Mouse (Mus musculus): ENCODE results near the gene Slpi. TPM values are rescaled to one million over a fixed set of nuclear protein-coding genes. Genes with fewer than 3 reads are reported as not detected.

The Slpi gene
- total RNA-seq (2015; ENCODE audit: low replicate concordance), result 36.9 and 68.8 TPM in 2 replicates
- 6.3 and 11.0 TPM in 2 replicates for total RNA-seq (2017; ENCODE audit: low replicate concordance)

DNA sequence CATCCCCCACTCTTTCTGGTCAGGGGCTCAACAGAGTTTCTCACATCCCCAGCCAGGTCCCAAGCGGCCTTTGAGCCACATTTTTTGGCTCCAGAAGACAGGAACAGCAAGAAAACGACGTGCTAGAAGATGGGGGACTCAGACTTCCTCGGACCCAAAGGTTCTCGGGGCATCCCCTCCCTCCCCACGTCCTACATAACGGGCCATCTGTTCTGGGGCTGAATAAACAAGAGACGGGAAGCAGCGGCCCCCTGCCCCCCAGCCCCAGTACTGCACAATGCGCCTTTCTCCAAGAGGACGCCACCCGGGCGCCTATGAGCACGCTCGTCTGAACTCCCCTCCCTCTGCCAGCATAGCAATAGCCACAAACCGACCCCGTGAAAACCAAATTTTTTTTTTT, at the start of gene Slpi:
Gene Slpi, minus strand, starts transcription at position 76 of the 400 bp plus-strand sequence.
- no peak for ATAC-seq (replicated peaks; ENCODE audit: low FRiP score, poor library complexity, severe bottlenecking)

DNA sequence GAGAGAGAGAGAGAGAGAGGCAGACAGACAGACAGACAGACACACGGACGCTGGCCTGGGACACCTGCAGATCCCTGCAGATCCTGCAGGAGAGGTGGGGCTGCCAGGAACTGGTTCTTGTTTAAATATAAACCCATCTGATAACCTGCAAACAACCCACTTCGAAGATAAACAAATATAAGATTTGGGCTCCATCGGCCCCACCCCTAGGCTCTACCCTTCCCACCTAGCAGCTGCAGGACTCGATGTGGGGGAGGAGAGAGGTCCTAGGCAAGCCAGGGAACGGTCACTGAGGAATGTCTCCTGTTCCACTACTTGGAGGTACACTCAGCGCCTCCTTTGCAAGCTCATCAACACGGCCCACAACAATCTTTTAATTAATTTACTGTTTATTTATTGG, 49.4 kb upstream of the Slpi start:
- no peak for ATAC-seq (replicated peaks; ENCODE audit: low FRiP score, poor library complexity, severe bottlenecking)

DNA sequence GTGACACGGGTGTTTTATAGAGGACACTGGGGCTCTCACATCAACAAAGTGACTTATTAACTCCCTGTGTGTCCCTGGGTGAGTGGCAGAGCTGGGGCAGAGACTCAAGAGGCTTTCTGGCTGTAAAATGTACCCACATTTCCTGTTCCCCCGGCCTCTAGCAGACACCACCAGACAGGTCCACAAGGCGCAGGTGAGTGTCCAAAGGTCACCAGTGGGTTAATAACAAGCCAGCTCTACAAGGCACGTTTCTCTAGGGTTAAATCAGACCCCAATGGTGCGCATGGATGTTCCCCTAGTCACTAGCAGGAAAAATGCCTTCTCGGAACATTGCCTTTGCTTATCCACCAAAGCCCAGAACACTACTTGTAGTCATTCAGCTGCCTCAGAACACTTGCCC, 48.8 kb upstream of the Slpi start:
- ATAC-seq (replicated peaks; ENCODE audit: low FRiP score, poor library complexity, severe bottlenecking), result no peak

GRCm38 (mm10) chr2:164436961-164437360, 48.1 kb upstream of the Slpi start:
- ATAC-seq (replicated peaks; ENCODE audit: low FRiP score, poor library complexity, severe bottlenecking), result no peak

- ATAC-seq (replicated peaks; ENCODE audit: low FRiP score, poor library complexity, severe bottlenecking), result no peak
These were observed 47.5 kb upstream of the Slpi start for GRCm38 (mm10) chr2:164436215-164436913.

GRCm38 (mm10) chr2:164435216-164436090, 46.6 kb upstream of the Slpi start:
- no peak for ATAC-seq (replicated peaks; ENCODE audit: low FRiP score, poor library complexity, severe bottlenecking)

DNA sequence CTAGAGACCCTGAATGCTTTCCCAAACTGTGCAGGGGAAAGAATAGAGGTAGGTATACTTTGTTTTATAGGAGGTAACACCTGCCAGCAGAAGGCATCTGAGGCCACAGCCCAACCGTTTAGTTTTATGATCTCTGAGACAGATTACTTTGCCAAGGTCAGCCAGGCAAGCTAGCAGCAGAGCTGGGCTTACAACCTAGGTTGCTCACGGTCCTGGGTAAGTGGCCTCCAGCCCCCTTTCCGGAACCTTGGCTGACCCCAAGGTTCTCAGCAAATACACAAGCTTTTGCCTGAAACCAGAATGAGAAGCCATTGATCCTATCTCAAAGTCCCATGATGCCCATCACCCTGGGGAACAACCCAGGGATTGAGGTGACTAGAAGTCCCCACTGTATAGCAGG, 45.8 kb upstream of the Slpi start:
- no peak for ATAC-seq (replicated peaks; ENCODE audit: low FRiP score, poor library complexity, severe bottlenecking)

GRCm38 (mm10) chr2:164433278-164433895, 44.5 kb upstream of the Slpi start:
- ATAC-seq (replicated peaks; ENCODE audit: low FRiP score, poor library complexity, severe bottlenecking), result no peak

DNA sequence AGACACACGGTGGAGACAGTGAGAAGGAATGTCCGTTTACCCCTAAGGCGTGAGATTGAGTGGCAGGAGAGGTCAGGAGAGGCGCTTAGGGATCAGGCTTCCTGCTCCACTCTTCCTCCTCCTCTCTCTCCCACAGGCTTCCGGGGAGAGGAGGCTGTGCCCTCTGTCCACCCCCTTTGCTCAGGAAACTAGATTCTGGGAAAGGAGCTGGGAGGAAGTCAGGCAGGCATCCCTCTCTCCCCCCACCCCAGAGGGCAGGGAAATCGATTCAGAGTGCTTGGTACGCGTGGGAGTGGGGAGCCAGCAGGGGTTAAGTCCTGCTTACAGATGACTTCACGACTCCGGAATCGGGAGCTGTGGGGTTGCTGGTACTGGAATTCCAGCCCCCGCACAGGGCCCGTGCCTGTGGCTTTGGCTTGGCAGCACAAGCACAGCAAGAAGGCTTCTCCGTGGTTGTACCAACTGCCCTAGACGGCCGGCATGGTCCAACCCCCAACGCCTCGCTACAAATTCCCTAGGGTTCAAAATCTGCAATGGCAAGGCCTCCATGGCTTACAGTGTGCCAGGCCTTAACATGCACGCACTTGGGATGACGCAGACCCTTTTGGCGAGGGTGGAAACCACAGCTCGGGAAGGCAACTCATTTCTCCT, 43.8 kb upstream of the Slpi start:
- ATAC-seq (replicated peaks; ENCODE audit: low FRiP score, poor library complexity, severe bottlenecking), result no peak

- no peak for ATAC-seq (replicated peaks; ENCODE audit: low FRiP score, poor library complexity, severe bottlenecking)
These were observed 43.0 kb upstream of the Slpi start for GRCm38 (mm10) chr2:164431676-164432465.

DNA sequence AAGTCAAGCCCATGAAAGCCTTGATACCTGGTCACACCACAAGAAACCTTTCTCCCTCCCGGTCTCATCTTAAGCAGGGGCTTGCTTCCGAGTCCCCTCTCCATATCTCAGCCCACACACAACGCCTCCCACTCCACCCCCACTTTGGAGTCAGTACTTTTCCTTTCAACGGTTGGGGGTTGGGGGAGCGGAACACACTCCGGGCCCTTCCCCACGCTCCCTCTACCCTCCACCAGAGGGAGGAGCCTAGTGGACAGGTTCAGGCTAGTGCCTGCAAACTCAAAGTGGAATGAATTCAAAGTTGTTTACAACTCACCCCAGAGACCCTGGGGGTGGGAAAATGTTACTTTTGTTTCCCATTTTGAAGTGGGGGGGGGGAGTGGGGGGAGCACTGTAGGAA, 41.8 kb upstream of the Slpi start:
- no peak for ATAC-seq (replicated peaks; ENCODE audit: low FRiP score, poor library complexity, severe bottlenecking)

- ATAC-seq (replicated peaks; ENCODE audit: low FRiP score, poor library complexity, severe bottlenecking), result no peak
These were observed 41.2 kb upstream of the Slpi start for GRCm38 (mm10) chr2:164429881-164430615.

DNA sequence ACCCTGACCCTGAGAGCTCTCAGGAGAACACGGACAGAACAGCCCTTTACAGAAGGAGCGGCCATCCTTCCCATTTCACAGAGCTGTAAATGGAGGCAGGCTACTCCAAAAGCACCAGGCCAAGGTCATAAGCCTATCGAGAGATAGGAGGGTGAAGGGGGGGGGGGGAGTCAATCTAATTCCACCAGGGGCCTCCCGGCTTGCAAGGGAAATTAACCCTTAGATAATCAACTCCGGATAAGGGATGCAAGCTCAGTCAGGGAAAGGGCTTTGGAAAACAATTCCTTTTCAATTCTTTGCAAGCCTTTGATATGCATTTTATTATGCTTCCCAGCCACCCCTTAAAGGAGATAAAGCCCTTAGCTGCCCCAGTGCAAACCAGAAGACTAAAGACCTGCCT, 39.6 kb upstream of the Slpi start:
- no peak for ATAC-seq (replicated peaks; ENCODE audit: low FRiP score, poor library complexity, severe bottlenecking)

DNA sequence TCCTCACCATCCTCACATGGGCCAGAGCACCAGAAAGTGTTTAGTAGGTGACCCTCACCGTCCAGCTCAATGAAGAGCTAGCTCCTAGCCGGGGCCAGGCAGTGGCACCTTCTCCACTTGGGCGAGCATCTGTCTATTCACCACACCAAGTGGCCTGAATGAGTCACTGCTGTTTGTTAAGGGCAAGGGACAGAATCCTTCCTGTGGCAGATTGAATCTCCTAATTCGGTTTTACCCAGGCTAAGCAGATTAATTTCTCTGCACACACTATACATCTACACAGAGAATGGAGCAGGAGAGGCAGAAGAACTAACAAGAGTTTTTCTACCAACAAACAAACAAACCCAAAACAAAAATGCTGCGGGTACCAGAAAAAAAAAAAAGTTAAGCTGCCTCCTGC, 38.1 kb upstream of the Slpi start:
- no peak for ATAC-seq (replicated peaks; ENCODE audit: low FRiP score, poor library complexity, severe bottlenecking)

DNA sequence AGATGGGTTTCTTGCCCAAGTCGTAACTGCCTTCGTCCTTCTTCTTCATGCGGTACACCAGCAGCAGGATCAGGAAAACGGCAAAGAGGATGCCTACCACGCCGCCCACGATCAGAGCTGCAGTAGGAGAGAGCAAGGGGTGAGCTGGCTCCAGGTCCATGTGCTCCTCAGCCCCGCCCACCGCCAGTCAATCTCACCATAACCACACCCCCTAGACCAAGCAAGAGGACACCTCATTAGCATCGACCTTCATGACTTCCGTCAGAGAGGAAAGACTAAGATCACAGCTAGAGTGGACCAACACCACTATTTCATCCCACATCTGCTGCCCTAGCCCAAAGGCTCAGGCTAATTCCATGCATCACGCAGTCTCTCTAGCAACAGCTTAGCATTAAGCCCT, 37.2 kb upstream of the Slpi start:
- no peak for ATAC-seq (replicated peaks; ENCODE audit: low FRiP score, poor library complexity, severe bottlenecking)

DNA sequence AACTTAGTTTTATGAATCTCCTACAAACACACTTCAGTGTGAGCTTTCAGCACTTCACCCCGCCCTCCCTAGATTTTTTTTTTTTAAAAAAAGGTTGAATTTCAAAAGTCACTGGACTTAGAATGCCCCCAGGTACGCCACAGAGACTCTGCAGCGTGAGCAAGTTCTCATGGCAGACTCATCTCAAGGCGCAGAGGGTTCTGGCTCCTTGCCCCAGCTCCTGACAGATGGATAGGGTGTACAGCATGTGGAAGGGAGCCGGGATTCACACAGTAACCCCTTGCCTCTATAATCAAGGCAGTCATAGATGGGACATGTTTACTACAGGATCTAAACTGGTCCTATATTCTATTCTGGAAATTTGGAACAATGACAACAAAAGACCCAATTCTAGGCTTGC, 36.5 kb upstream of the Slpi start:
- ATAC-seq (replicated peaks; ENCODE audit: low FRiP score, poor library complexity, severe bottlenecking), result no peak

DNA sequence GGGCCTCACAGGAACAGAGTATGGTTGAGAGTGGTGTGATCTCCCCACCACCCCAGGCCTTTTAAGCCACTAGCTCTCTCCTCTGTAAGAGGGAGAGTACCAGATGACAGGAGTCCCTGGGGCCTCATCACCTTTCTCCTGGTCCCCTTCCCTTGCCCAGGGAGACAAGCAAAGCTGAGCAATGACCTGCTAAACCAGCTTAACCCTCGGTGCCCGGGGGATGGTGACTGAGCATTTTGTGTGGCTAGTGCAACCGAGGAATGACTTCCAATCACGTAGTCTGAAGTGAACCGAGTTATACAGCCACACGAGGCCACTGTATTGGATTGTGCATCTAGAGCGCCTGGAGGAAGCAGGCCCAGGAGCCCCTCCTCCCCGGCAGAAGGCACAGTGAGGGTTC, 35.5 kb upstream of the Slpi start:
- no peak for ATAC-seq (replicated peaks; ENCODE audit: low FRiP score, poor library complexity, severe bottlenecking)

DNA sequence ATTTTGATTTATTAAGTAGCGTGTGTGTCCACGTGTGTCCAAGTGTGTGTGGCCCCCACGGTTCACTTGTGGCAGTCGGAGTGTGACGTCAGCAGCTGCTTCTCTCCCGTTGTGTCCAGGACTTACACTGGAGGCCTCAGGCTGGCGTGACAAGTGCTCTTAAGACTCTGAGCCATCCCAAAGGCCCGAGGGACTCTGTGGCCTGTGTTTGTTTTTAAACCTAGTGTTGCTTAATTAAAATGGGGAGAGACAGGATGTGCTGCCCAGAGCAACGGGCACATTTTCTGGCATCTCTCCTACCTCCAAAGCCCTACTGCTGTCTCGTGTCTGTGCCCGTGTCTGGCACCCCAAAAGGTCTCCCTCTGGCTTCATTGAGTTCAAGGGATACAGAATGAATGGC, 34.6 kb upstream of the Slpi start:
- ATAC-seq (replicated peaks; ENCODE audit: low FRiP score, poor library complexity, severe bottlenecking), result no peak

Data from erythroid progenitor cell, adult 5-6 weeks (primary cell).